Mouse (Mus musculus): Measurements from ENCODE around the gene Sema6b. TPM values are rescaled to one million over a fixed set of nuclear protein-coding genes. Genes with fewer than 3 reads are reported as not detected.
"Not testable (repeated sequence)": the region's sequence is repeated elsewhere in the genome, so short reads cannot be mapped to it uniquely, and the experiment has no call there.

Sema6b gene
- polyA plus RNA-seq, 1 experiment, result 0.81 TPM

- Histone ChIP-seq H3K36me3 (ENCODE audit: control insufficient read depth, insufficient read depth) (peaks cover 33% of the 10 kb centered on the region), H3K4me3 (ENCODE audit: insufficient read depth, poor library complexity, severe bottlenecking) (no peak overlapping the region), H3K79me2 (ENCODE audit: control insufficient read depth, insufficient read depth) (peaks cover 9% of the 10 kb centered on the region)
Observed at GRCm38 (mm10) chr17:56092312-56092711, 47.8 kb downstream of the Sema6b start.

GRCm38 (mm10) chr17:56080781-56081585, 59.2 kb downstream of the Sema6b start:
- Histone ChIP-seq H3K36me3 (ENCODE audit: control insufficient read depth, insufficient read depth) (peaks cover 37% of the 10 kb centered on the region), H3K27me3 (ENCODE audit: control insufficient read depth, insufficient read depth, insufficient read length) (no peaks in the 10 kb centered on the region), H3K4me3 (ENCODE audit: insufficient read depth, poor library complexity, severe bottlenecking) (peak overlapping the region; percentile 64), H3K79me3 (ENCODE audit: low read depth) (peaks cover 27% of the 10 kb centered on the region), H3ac (ENCODE audit: control insufficient read depth, insufficient read length, low read depth) (peak overlapping the region; percentile 52), H3K79me2 (ENCODE audit: control insufficient read depth, insufficient read depth) (peaks cover 61% of the 10 kb centered on the region)
- no peak for TF ChIP-seq FOSL1 (IDR thresholded peaks at IDR 0.05; ENCODE audit: insufficient read depth, low read length, poor library complexity, severe bottlenecking)
- TF ChIP-seq MYOG (IDR thresholded peaks at IDR 0.05; ENCODE audit: control insufficient read depth, extremely low read depth, insufficient read length), result no peak
- TF ChIP-seq MYOD1 (IDR thresholded peaks at IDR 0.05; ENCODE audit: control insufficient read depth, insufficient read length, low read depth), result no peak
- no peak for TF ChIP-seq USF1 (IDR thresholded peaks at IDR 0.05; ENCODE audit: low read depth)
- no peak for TF ChIP-seq CEBPB (IDR thresholded peaks at IDR 0.05; ENCODE audit: low read depth)
- TF ChIP-seq CTCF (IDR thresholded peaks at IDR 0.05; ENCODE audit: control insufficient read depth, insufficient read depth, insufficient read length), result no peak
- TF ChIP-seq MAX (IDR thresholded peaks at IDR 0.05), result no peak

More at GRCm38 (mm10) chr17:56092312-56092711, 47.8 kb downstream of the Sema6b start:
- Histone ChIP-seq H3K79me3 (ENCODE audit: low read depth) (peaks cover 2% of the 10 kb centered on the region), H3K27me3 (ENCODE audit: control insufficient read depth, insufficient read depth, insufficient read length) (no peaks in the 10 kb centered on the region), H3ac (ENCODE audit: control insufficient read depth, insufficient read length, low read depth) (no peak overlapping the region)
- TF ChIP-seq FOSL1 (IDR thresholded peaks at IDR 0.05; ENCODE audit: insufficient read depth, low read length, poor library complexity, severe bottlenecking), result no peak
- no peak for TF ChIP-seq MAX (IDR thresholded peaks at IDR 0.05)

- Histone ChIP-seq H3K4me3 (ENCODE audit: insufficient read depth, poor library complexity, severe bottlenecking) (peak overlapping the region; percentile 64), H3ac (ENCODE audit: control insufficient read depth, insufficient read length, low read depth) (peak overlapping the region; percentile 93), H3K79me3 (ENCODE audit: low read depth) (peaks cover 27% of the 10 kb centered on the region), H3K27me3 (ENCODE audit: control insufficient read depth, insufficient read depth, insufficient read length) (no peaks in the 10 kb centered on the region), H3K79me2 (ENCODE audit: control insufficient read depth, insufficient read depth) (peaks cover 50% of the 10 kb centered on the region), H3K36me3 (ENCODE audit: control insufficient read depth, insufficient read depth) (peaks cover 27% of the 10 kb centered on the region)
- TF ChIP-seq FOSL1 (IDR thresholded peaks at IDR 0.05; ENCODE audit: insufficient read depth, low read length, poor library complexity, severe bottlenecking), result no peak
- TF ChIP-seq MAX (IDR thresholded peaks at IDR 0.05), result no peak
- no peak for TF ChIP-seq MYOD1 (IDR thresholded peaks at IDR 0.05; ENCODE audit: control insufficient read depth, insufficient read length, low read depth)
- TF ChIP-seq MYOG (IDR thresholded peaks at IDR 0.05; ENCODE audit: control insufficient read depth, extremely low read depth, insufficient read length), result no peak
- no peak for TF ChIP-seq CEBPB (IDR thresholded peaks at IDR 0.05; ENCODE audit: low read depth)
- no peak for TF ChIP-seq CTCF (IDR thresholded peaks at IDR 0.05; ENCODE audit: control insufficient read depth, insufficient read depth, insufficient read length)
- TF ChIP-seq USF1 (IDR thresholded peaks at IDR 0.05; ENCODE audit: low read depth), result no peak
Observed at GRCm38 (mm10) chr17:56079921-56080320, 60.2 kb downstream of the Sema6b start.

- peak within 1 kb of the TSS; percentile 93 for H3ac ChIP-seq (ENCODE audit: control insufficient read depth, insufficient read length, low read depth)
Observed at GRCm38 (mm10) chr17:56078880-56079795, 61.0 kb downstream of the Sema6b start, which contains the start of gene Hdgfl2. TSS of gene Hdgfl2 (plus strand) at chr17:56079634.

GRCm38 (mm10) chr17:56078361-56078760, 61.8 kb downstream of the Sema6b start:
- Histone ChIP-seq H3K4me3 (ENCODE audit: insufficient read depth, poor library complexity, severe bottlenecking) (peak overlapping the region; percentile 11), H3K36me3 (ENCODE audit: control insufficient read depth, insufficient read depth) (peaks cover 16% of the 10 kb centered on the region), H3K79me2 (ENCODE audit: control insufficient read depth, insufficient read depth) (peaks cover 44% of the 10 kb centered on the region), H3K79me3 (ENCODE audit: low read depth) (peaks cover 27% of the 10 kb centered on the region)
- not testable (repeated sequence) for H3ac ChIP-seq (ENCODE audit: control insufficient read depth, insufficient read length, low read depth); H3K27me3 ChIP-seq (ENCODE audit: control insufficient read depth, insufficient read depth, insufficient read length)

More at GRCm38 (mm10) chr17:56078880-56079795, 61.0 kb downstream of the Sema6b start, which contains the start of gene Hdgfl2:
- Histone ChIP-seq H3K27me3 (ENCODE audit: control insufficient read depth, insufficient read depth, insufficient read length) (no peaks in the 10 kb centered on the region), H3K4me3 (ENCODE audit: insufficient read depth, poor library complexity, severe bottlenecking) (peak within 1 kb of the TSS; percentile 64), H3K79me3 (ENCODE audit: low read depth) (peaks cover 27% of the 10 kb centered on the region), H3K79me2 (ENCODE audit: control insufficient read depth, insufficient read depth) (peaks cover 46% of the 10 kb centered on the region), H3K36me3 (ENCODE audit: control insufficient read depth, insufficient read depth) (peaks cover 21% of the 10 kb centered on the region)
- TF ChIP-seq MYOG (IDR thresholded peaks at IDR 0.05; ENCODE audit: control insufficient read depth, extremely low read depth, insufficient read length) (no peak), MAX (IDR thresholded peaks at IDR 0.05) (peak; percentile 73), CTCF (IDR thresholded peaks at IDR 0.05; ENCODE audit: control insufficient read depth, insufficient read depth, insufficient read length) (no peak), MYOD1 (IDR thresholded peaks at IDR 0.05; ENCODE audit: control insufficient read depth, insufficient read length, low read depth) (no peak)

Data from C2C12 (cell line).